Mouse (Mus musculus): ENCODE results near the gene Slc35f6. TPM values are rescaled to one million over a fixed set of nuclear protein-coding genes. Genes with fewer than 3 reads are reported as not detected.

Gene Slc35f6
- polyA plus RNA-seq, 1 experiment from 2014 or later, result 32.8 TPM

- H3K4me1 ChIP-seq, result no peaks in the 10 kb centered on the region
- no peaks in the 10 kb centered on the region for H3K36me3 ChIP-seq
- H3K27ac ChIP-seq (replicated peaks), result no peak overlapping the region
- ATAC-seq (ENCODE audit: low FRiP score), result peak; percentile 68; the same call in 1 of the 2 replicates
- WGBS, result 5% methylated on average over 6 of the region's 6 CpGs
- no peaks in the 10 kb centered on the region for H3K9me3 ChIP-seq (replicated peaks)
- H3K27me3 ChIP-seq (replicated peaks), result no peaks in the 10 kb centered on the region
- no peak overlapping the region for H3K4me2 ChIP-seq
- H3K4me3 ChIP-seq (replicated peaks), result no peak overlapping the region
- no peak overlapping the region for H3K9ac ChIP-seq (replicated peaks)
These were observed 9.7 kb upstream of the Slc35f6 start for GRCm38 (mm10) chr5:30638041-30638440.

- H3K9me3 ChIP-seq (replicated peaks), result no peaks in the 10 kb centered on the region
- no peak for ATAC-seq (ENCODE audit: low FRiP score)
- H3K4me1 ChIP-seq, result peaks cover 15% of the 10 kb centered on the region
- no peak overlapping the region for H3K27ac ChIP-seq (replicated peaks)
- no peaks in the 10 kb centered on the region for H3K27me3 ChIP-seq (replicated peaks)
- no peak overlapping the region for H3K9ac ChIP-seq (replicated peaks)
- 69% methylated on average over 5 of the region's 5 CpGs for WGBS
- no peaks in the 10 kb centered on the region for H3K36me3 ChIP-seq
- no peak overlapping the region for H3K4me2 ChIP-seq
- H3K4me3 ChIP-seq (replicated peaks), result no peak overlapping the region
These were observed 4.1 kb upstream of the Slc35f6 start for GRCm38 (mm10) chr5:30643477-30644179.

GRCm38 (mm10) chr5:30646036-30646435 lies 1.7 kb upstream of the Slc35f6 start:
- Histone ChIP-seq H3K4me2 (no peak overlapping the region), H3K4me1 (peaks cover 22% of the 10 kb centered on the region), H3K27ac (replicated peaks) (no peak overlapping the region), H3K9me3 (replicated peaks) (no peaks in the 10 kb centered on the region), H3K4me3 (replicated peaks) (no peak overlapping the region), H3K36me3 (0 out of 2 replicates have a peak, but pooled peaks cover 2% of the 10 kb centered on the region), H3K27me3 (replicated peaks) (no peaks in the 10 kb centered on the region), H3K9ac (replicated peaks) (no peak overlapping the region)
- no peak for ATAC-seq (ENCODE audit: low FRiP score)
- WGBS, result 57% methylated on average over 2 of the region's 2 CpGs

- Histone ChIP-seq H3K9me3 (replicated peaks) (no peaks in the 10 kb centered on the region), H3K4me3 (replicated peaks) (peak overlapping the region; percentile 89), H3K27ac (replicated peaks) (peak overlapping the region; percentile 82), H3K4me2 (peak overlapping the region; percentile 96), H3K36me3 (0 out of 2 replicates have a peak, but pooled peaks cover 2% of the 10 kb centered on the region), H3K27me3 (replicated peaks) (no peaks in the 10 kb centered on the region), H3K4me1 (peaks cover 22% of the 10 kb centered on the region), H3K9ac (replicated peaks) (peak overlapping the region; percentile 73)
- peak; percentile 19 for ATAC-seq (ENCODE audit: low FRiP score)
- WGBS, result 15% methylated on average over 9 of the region's 9 CpGs
These were observed 337 bp upstream of the Slc35f6 start for GRCm38 (mm10) chr5:30647396-30647795.

GRCm38 (mm10) chr5:30649558-30649957 lies 1.8 kb downstream of the Slc35f6 start:
- WGBS, result 72% methylated on average over 4 of the region's 4 CpGs
- peaks cover 22% of the 10 kb centered on the region for H3K4me1 ChIP-seq
- H3K27ac ChIP-seq (replicated peaks), result no peak overlapping the region
- H3K9me3 ChIP-seq (replicated peaks), result no peaks in the 10 kb centered on the region
- H3K36me3 ChIP-seq, result peaks cover 7% of the 10 kb centered on the region; the same call in 1 of the 2 replicates
- no peak overlapping the region for H3K9ac ChIP-seq (replicated peaks)
- H3K4me3 ChIP-seq (replicated peaks), result peak overlapping the region; percentile 89; the same call in 1 of the 2 replicates
- H3K27me3 ChIP-seq (replicated peaks), result no peaks in the 10 kb centered on the region
- ATAC-seq (ENCODE audit: low FRiP score), result no peak
- peak overlapping the region; percentile 96; the same call in 1 of the 2 replicates for H3K4me2 ChIP-seq

GRCm38 (mm10) chr5:30650756-30651155 lies 3.0 kb downstream of the Slc35f6 start:
- ATAC-seq (ENCODE audit: low FRiP score), result no peak
- 81% methylated on average over 3 of the region's 3 CpGs for WGBS

GRCm38 (mm10) chr5:30651554-30651953 lies 3.8 kb downstream of the Slc35f6 start:
- H3K36me3 ChIP-seq, result peaks cover 25% of the 10 kb centered on the region
- H3K9ac ChIP-seq (replicated peaks), result no peak overlapping the region
- H3K9me3 ChIP-seq (replicated peaks), result no peaks in the 10 kb centered on the region
- peaks cover 22% of the 10 kb centered on the region for H3K4me1 ChIP-seq
- H3K4me3 ChIP-seq (replicated peaks), result no peak overlapping the region
- no peak overlapping the region for H3K27ac ChIP-seq (replicated peaks)
- no peak overlapping the region for H3K4me2 ChIP-seq
- H3K27me3 ChIP-seq (replicated peaks), result no peaks in the 10 kb centered on the region
- WGBS, result 89% methylated on average over 3 of the region's 3 CpGs
- ATAC-seq (ENCODE audit: low FRiP score), result no peak

More at GRCm38 (mm10) chr5:30650756-30651155, 3.0 kb downstream of the Slc35f6 start:
- H3K27me3 ChIP-seq (replicated peaks), result no peaks in the 10 kb centered on the region
- H3K27ac ChIP-seq (replicated peaks), result no peak overlapping the region
- H3K4me3 ChIP-seq (replicated peaks), result no peak overlapping the region
- no peak overlapping the region for H3K4me2 ChIP-seq
- peaks cover 22% of the 10 kb centered on the region for H3K4me1 ChIP-seq
- peaks cover 19% of the 10 kb centered on the region for H3K36me3 ChIP-seq
- no peaks in the 10 kb centered on the region for H3K9me3 ChIP-seq (replicated peaks)
- H3K9ac ChIP-seq (replicated peaks), result no peak overlapping the region

GRCm38 (mm10) chr5:30653246-30653645 lies 5.5 kb downstream of the Slc35f6 start:
- Histone ChIP-seq H3K27ac (replicated peaks) (no peak overlapping the region), H3K4me1 (peaks cover 11% of the 10 kb centered on the region), H3K9ac (replicated peaks) (no peak overlapping the region), H3K36me3 (peaks cover 42% of the 10 kb centered on the region), H3K9me3 (replicated peaks) (no peaks in the 10 kb centered on the region), H3K4me3 (replicated peaks) (no peak overlapping the region), H3K27me3 (replicated peaks) (no peaks in the 10 kb centered on the region), H3K4me2 (no peak overlapping the region)
- ATAC-seq (ENCODE audit: low FRiP score), result no peak
- WGBS, result 90% methylated on average over 6 of the region's 6 CpGs

- Histone ChIP-seq H3K4me3 (replicated peaks) (no peak overlapping the region), H3K9me3 (replicated peaks) (no peaks in the 10 kb centered on the region), H3K27me3 (replicated peaks) (no peaks in the 10 kb centered on the region), H3K4me1 (no peaks in the 10 kb centered on the region), H3K9ac (replicated peaks) (no peak overlapping the region), H3K27ac (replicated peaks) (no peak overlapping the region), H3K36me3 (peaks cover 47% of the 10 kb centered on the region), H3K4me2 (no peak overlapping the region)
- no peak for ATAC-seq (ENCODE audit: low FRiP score)
- WGBS, result 84% methylated on average over 8 of the region's 8 CpGs
These were observed 7.3 kb downstream of the Slc35f6 start for GRCm38 (mm10) chr5:30655042-30655441.

GRCm38 (mm10) chr5:30655526-30656195 lies 7.9 kb downstream of the Slc35f6 start:
- Histone ChIP-seq H3K4me2 (no peak overlapping the region), H3K4me1 (no peaks in the 10 kb centered on the region), H3K27ac (replicated peaks) (no peak overlapping the region), H3K9me3 (replicated peaks) (no peaks in the 10 kb centered on the region), H3K4me3 (replicated peaks) (no peak overlapping the region), H3K27me3 (replicated peaks) (no peaks in the 10 kb centered on the region), H3K36me3 (peaks cover 46% of the 10 kb centered on the region), H3K9ac (replicated peaks) (no peak overlapping the region)
- no peak for ATAC-seq (ENCODE audit: low FRiP score)
- 92% methylated on average over 6 of the region's 6 CpGs for WGBS

GRCm38 (mm10) chr5:30659042-30659441 lies 11.3 kb downstream of the Slc35f6 start:
- Histone ChIP-seq H3K4me2 (no peak overlapping the region), H3K27me3 (replicated peaks) (no peaks in the 10 kb centered on the region), H3K9me3 (replicated peaks) (no peaks in the 10 kb centered on the region), H3K4me1 (no peaks in the 10 kb centered on the region), H3K4me3 (replicated peaks) (no peak overlapping the region), H3K9ac (replicated peaks) (no peak overlapping the region), H3K36me3 (peaks cover 43% of the 10 kb centered on the region), H3K27ac (replicated peaks) (no peak overlapping the region)
- ATAC-seq (ENCODE audit: low FRiP score), result no peak
- WGBS, result 89% methylated on average over 4 of the region's 4 CpGs

GRCm38 (mm10) chr5:30660278-30660677 lies 12.5 kb downstream of the Slc35f6 start:
- no peaks in the 10 kb centered on the region for H3K27me3 ChIP-seq (replicated peaks)
- peaks cover 35% of the 10 kb centered on the region for H3K36me3 ChIP-seq
- WGBS, result 88% methylated on average over 1 of the region's 1 CpGs
- no peak overlapping the region for H3K4me3 ChIP-seq (replicated peaks)
- H3K27ac ChIP-seq (replicated peaks), result no peak overlapping the region
- H3K4me2 ChIP-seq, result no peak overlapping the region
- no peak overlapping the region for H3K9ac ChIP-seq (replicated peaks)
- no peaks in the 10 kb centered on the region for H3K4me1 ChIP-seq
- no peaks in the 10 kb centered on the region for H3K9me3 ChIP-seq (replicated peaks)
- ATAC-seq (ENCODE audit: low FRiP score), result no peak

Data from neural tube, embryonic 15.5 days (tissue).